In genomic region chr5:120718600-120719378, GRCm38 (mm10) we compare ENCODE assay signal across 23 mouse cellular contexts. TPM values are rescaled to one million over a fixed set of nuclear protein-coding genes. Genes with fewer than 3 reads are reported as not detected.
A peak's percentile ranks its signal among the peaks of the same experiment; 100 is the strongest.
DNase-seq lines count a peak whose midpoint lies in the region; ATAC-seq and TF ChIP-seq lines count a peak whose summit lies in the region.
"Had no signal": no experiment of that assay in that cellular context is flagged by ENCODE, and none has a peak within 500 bp of the region (broad histone marks: within the 10 kb centered on the region; RNA-seq: fewer than 3 reads in every experiment).

No protein-coding gene starts in this region.

- no peak overlapping the region for H3K4me3 ChIP-seq in kidney, embryonic 16.5 days (ENCODE audit: low read length)
- no peak overlapping the region for H3K4me3 ChIP-seq in kidney, adult 2 months (ENCODE audit: insufficient read depth, low read depth, low read length)
- H3K4me3 ChIP-seq in lung, embryonic 15.5 days: no peak overlapping the region
- no peak overlapping the region for H3K4me3 ChIP-seq in lung, postnatal 0 days (ENCODE audit: low read depth, low read length)
- no peak overlapping the region for H3K4me3 ChIP-seq in ES-E14 (ENCODE audit: insufficient read depth in 1 of 2, low read depth in 1 of 2, low read length in 2 of 2, poor library complexity in 1 of 2, severe bottlenecking in 1 of 2)
- H3K4me3 ChIP-seq: forebrain, embryonic 12.5 days; hindbrain, embryonic 13.5 days; intestine, embryonic 15.5 days; limb, embryonic 10.5 days; liver, embryonic 13.5 days; megakaryocyte, embryonic 14.5 days had no signal

- peaks cover 5% of the 10 kb centered on the region for H3K4me1 ChIP-seq in kidney, embryonic 16.5 days (ENCODE audit: insufficient read depth, low read length)
- H3K4me1 ChIP-seq in kidney, adult 2 months (ENCODE audit: control insufficient read depth, insufficient read depth, low read length): no peaks in the 10 kb centered on the region
- no peaks in the 10 kb centered on the region for H3K4me1 ChIP-seq in lung, embryonic 15.5 days
- no peaks in the 10 kb centered on the region for H3K4me1 ChIP-seq in lung, postnatal 0 days (ENCODE audit: insufficient read depth, low read depth, low read length)
- H3K4me1 ChIP-seq in ES-E14 (ENCODE audit: control insufficient read depth in 2 of 2, insufficient read depth in 2 of 2, low read length in 2 of 2, poor library complexity in 1 of 2): peaks cover 4 to 12% of the 10 kb centered on the region in 2 experiments; a peak in 3 of 4 replicates
- H3K4me1 ChIP-seq: intestine, embryonic 15.5 days; liver, embryonic 13.5 days had no signal

- in situ Hi-C loops in ES-E14 (cut with MboI; ENCODE audit: low sequenced_read_pairs in 2 of 2, unreplicated experiment in 2 of 2): no loop called here

- TF ChIP-seq CTCF in kidney, adult 2 months (conservative IDR thresholded peaks at IDR 0.05; ENCODE audit: insufficient read depth, insufficient read length, low read depth, low read length): no peak
- no peak for TF ChIP-seq CTCF in lung, postnatal 0 days (IDR thresholded peaks at IDR 0.05)

- no peaks in the 10 kb centered on the region for H3K36me3 ChIP-seq in kidney, embryonic 16.5 days (ENCODE audit: insufficient read depth, low read length)
- H3K36me3 ChIP-seq in kidney, adult 2 months (ENCODE audit: control insufficient read depth, insufficient read depth, low read length): no peaks in the 10 kb centered on the region
- H3K36me3 ChIP-seq in lung, embryonic 15.5 days: no peaks in the 10 kb centered on the region
- H3K36me3 ChIP-seq in lung, postnatal 0 days (ENCODE audit: insufficient read depth, low read length): no peaks in the 10 kb centered on the region
- H3K36me3 ChIP-seq in ES-E14 (ENCODE audit: control insufficient read depth, insufficient read depth, low read length, poor library complexity, severe bottlenecking): no peaks in the 10 kb centered on the region
- H3K36me3 ChIP-seq: forebrain, embryonic 12.5 days; hindbrain, embryonic 13.5 days; intestine, embryonic 15.5 days; limb, embryonic 10.5 days; liver, embryonic 13.5 days had no signal

- H3K4me2 ChIP-seq in kidney, embryonic 16.5 days (replicated peaks; ENCODE audit: low read depth, low read length): no peak overlapping the region
- no peak overlapping the region for H3K4me2 ChIP-seq in lung, embryonic 15.5 days
- no peak overlapping the region for H3K4me2 ChIP-seq in lung, postnatal 0 days (replicated peaks; ENCODE audit: low read depth, low read length)
- H3K4me2 ChIP-seq: forebrain, embryonic 12.5 days; hindbrain, embryonic 13.5 days; intestine, embryonic 15.5 days; liver, embryonic 13.5 days had no signal

- H3K27ac ChIP-seq in kidney, embryonic 16.5 days (ENCODE audit: low read length): no peak overlapping the region
- no peak overlapping the region for H3K27ac ChIP-seq in kidney, adult 2 months (ENCODE audit: insufficient read depth, low read depth, low read length)
- H3K27ac ChIP-seq in lung, embryonic 15.5 days: no peak overlapping the region
- H3K27ac ChIP-seq in lung, postnatal 0 days (ENCODE audit: low read length): no peak overlapping the region
- H3K27ac ChIP-seq in ES-E14 (ENCODE audit: insufficient read depth, low read depth, low read length, poor library complexity, severe bottlenecking): 0 out of 2 replicates have a peak overlapping the region, but pooled peaks have one; percentile 24
- H3K27ac ChIP-seq: forebrain, embryonic 12.5 days; hindbrain, embryonic 13.5 days; intestine, embryonic 15.5 days; limb, embryonic 10.5 days; liver, embryonic 13.5 days had no signal

- 53% methylated on average over 14 of the region's 15 CpGs for WGBS in kidney, embryonic 16.5 days
- WGBS in kidney, adult 2 months: 53% methylated on average over 15 of the region's 15 CpGs
- 44% methylated on average over 15 of the region's 15 CpGs for WGBS in lung, embryonic 15.5 days
- WGBS in lung, postnatal 0 days: 49% methylated on average over 14 of the region's 15 CpGs

- ATAC-seq in kidney, embryonic 16.5 days (ENCODE audit: low FRiP score, low TSS enrichment): peak; percentile 43; the same call in 1 of the 2 replicates
- peak; percentile 31; the same call in 1 of the 2 replicates for ATAC-seq in lung, embryonic 15.5 days (ENCODE audit: borderline replicate concordance, extremely low read depth, low FRiP score, low TSS enrichment)
- no peak for ATAC-seq in lung, postnatal 0 days
- ATAC-seq: intestine, embryonic 15.5 days had no signal

- TF ChIP-seq EP300 in lung, postnatal 0 days (IDR thresholded peaks at IDR 0.05): no peak

- TF ChIP-seq POLR2A in kidney, adult 2 months (IDR thresholded peaks at IDR 0.05; ENCODE audit: low read depth, low read length): no peak

- no peak for DNase-seq in kidney, adult 2 months
- DNase-seq in lung, postnatal 0 days (ENCODE audit: low spot score): no peak
- DNase-seq in ES-E14 (ENCODE audit: low read depth, low spot score) (no peak), ZHBTc4 (ENCODE audit: low read depth, low spot score) (peak; percentile 53)
- no peak for DNase-seq in cerebellum, postnatal 36 days
- no peak for DNase-seq in right cerebral cortex, adult 18-20 months
- DNase-seq: cerebellum, adult 2 months; gastrocnemius, postnatal 25 days; kidney, postnatal 14 days; layer of hippocampus, adult 9-11 months; liver, embryonic 13.5 days; lung, postnatal 14 days; thymus, adult 2 months had no signal

- H3K27me3 ChIP-seq in kidney, embryonic 16.5 days (ENCODE audit: insufficient read depth, low read length): peaks cover 8% of the 10 kb centered on the region; the same call in 1 of the 2 replicates
- H3K27me3 ChIP-seq in kidney, adult 2 months (replicated peaks; ENCODE audit: control insufficient read depth, insufficient read depth, low read length): no peaks in the 10 kb centered on the region
- H3K27me3 ChIP-seq in lung, embryonic 15.5 days: peaks cover 14% of the 10 kb centered on the region
- H3K27me3 ChIP-seq in lung, postnatal 0 days (replicated peaks; ENCODE audit: insufficient read depth, low read length): peaks cover 4% of the 10 kb centered on the region; the same call in 1 of the 2 replicates

- H3K9ac ChIP-seq in kidney, embryonic 16.5 days (replicated peaks; ENCODE audit: low read length): no peak overlapping the region
- H3K9ac ChIP-seq in lung, embryonic 15.5 days: no peak overlapping the region
- H3K9ac ChIP-seq in lung, postnatal 0 days (replicated peaks; ENCODE audit: low read depth): no peak overlapping the region
- H3K9ac ChIP-seq in ES-E14 (ENCODE audit: insufficient read depth, low read depth, low read length, poor library complexity, severe bottlenecking): no peak overlapping the region
- H3K9ac ChIP-seq: forebrain, embryonic 12.5 days; hindbrain, embryonic 13.5 days; intestine, embryonic 15.5 days; liver, embryonic 13.5 days had no signal

- 0 out of 2 replicates have a peak, but pooled peaks cover 3% of the 10 kb centered on the region for H3K9me3 ChIP-seq in kidney, embryonic 16.5 days (ENCODE audit: low read length)
- no peaks in the 10 kb centered on the region for H3K9me3 ChIP-seq in lung, embryonic 15.5 days
- H3K9me3 ChIP-seq in lung, postnatal 0 days (ENCODE audit: low read length): no peaks in the 10 kb centered on the region
- H3K9me3 ChIP-seq in ES-E14 (ENCODE audit: control insufficient read depth, insufficient read depth, low read depth, low read length): no peaks in the 10 kb centered on the region; the same call in 1 of the 2 replicates
- H3K9me3 ChIP-seq: forebrain, embryonic 12.5 days; hindbrain, embryonic 13.5 days; intestine, embryonic 15.5 days; limb, embryonic 10.5 days; liver, embryonic 13.5 days had no signal

TF ChIP-seq in ES-E14, 5 proteins besides CTCF, POLR2A, EP300 and RAD21:
- TF ChIP-seq ZNF384 (IDR thresholded peaks at IDR 0.05; ENCODE audit: low read depth, low read length) (no peak), CHD2 (IDR thresholded peaks at IDR 0.05; ENCODE audit: low read depth, low read length) (no peak)

RNA-seq across cellular contexts. Expression of gene Dtx1, which starts 7.1 kb away (rescaled TPM):
- 5.4 and 7.9 TPM in 2 replicates for polyA plus RNA-seq in kidney, embryonic 16.5 days (2015; fragmentation: Nextera tagmentation; extraction: Ambion mirVana)
- polyA plus RNA-seq in kidney, adult 2 months (2012; rRNA removed): 1.5 and 4.4 TPM in 2 replicates
- 2.5 and 3.8 TPM in 2 replicates for polyA plus RNA-seq in lung, embryonic 15.5 days (2015; fragmentation: Nextera tagmentation; extraction: Ambion mirVana)
- polyA plus RNA-seq in lung, postnatal 0 days (2015; fragmentation: Nextera tagmentation; extraction: Ambion mirVana): 0.48 and 0.70 TPM in 2 replicates
- 13.6 and 29.4 TPM in 2 replicates for total RNA-seq in ES-E14 (2012; rRNA removed)
- total RNA-seq: common myeloid progenitor, adult 5-6 weeks had no signal

RNA-seq across cellular contexts. Expression of gene Oas2, which starts 30.9 kb away (rescaled TPM):
- 0.44 and 0.51 TPM in 2 replicates for polyA plus RNA-seq in kidney, embryonic 16.5 days (2015; fragmentation: Nextera tagmentation; extraction: Ambion mirVana)
- polyA plus RNA-seq in kidney, adult 2 months (2012; rRNA removed): 3.5 and 5.5 TPM in 2 replicates
- 0.30 and 0.34 TPM in 2 replicates for polyA plus RNA-seq in lung, embryonic 15.5 days (2015; fragmentation: Nextera tagmentation; extraction: Ambion mirVana)
- polyA plus RNA-seq in lung, postnatal 0 days (2015; fragmentation: Nextera tagmentation; extraction: Ambion mirVana): 0.21 and 0.31 TPM in 2 replicates
- total RNA-seq in ES-E14 (2012; rRNA removed): 0.85 and 1.3 TPM in 2 replicates
- polyA plus RNA-seq: limb, embryonic 10.5 days had no signal

RNA-seq across cellular contexts. Expression of gene Oas3, which starts 58.7 kb away (rescaled TPM):
- polyA plus RNA-seq in kidney, embryonic 16.5 days (2015; fragmentation: Nextera tagmentation; extraction: Ambion mirVana): 0.09 and 0.11 TPM in 2 replicates
- 0.38 and 2.3 TPM in 2 replicates for polyA plus RNA-seq in kidney, adult 2 months (2012; rRNA removed)
- 0.09 and 0.12 TPM in 2 replicates for polyA plus RNA-seq in lung, embryonic 15.5 days (2015; fragmentation: Nextera tagmentation; extraction: Ambion mirVana)
- 0.20 and 0.31 TPM in 2 replicates for polyA plus RNA-seq in lung, postnatal 0 days (2015; fragmentation: Nextera tagmentation; extraction: Ambion mirVana)
- 1.6 and 2.4 TPM in 2 replicates for total RNA-seq in ES-E14 (2012; rRNA removed)
- total RNA-seq: gastrocnemius, postnatal 25 days; left cerebral cortex, adult 8-10 months had no signal
- polyA plus RNA-seq: embryonic facial prominence, embryonic 11.5 days had no signal
